Mouse (Mus musculus): ENCODE measurements around the gene Cdc42ep5. TPM values are rescaled to one million over a fixed set of nuclear protein-coding genes. Genes with fewer than 3 reads are reported as not detected.

The Cdc42ep5 gene
- polyA plus RNA-seq, 1 experiment = 14.3 TPM

- no peak for TF ChIP-seq GATA1 (IDR thresholded peaks at IDR 0.05; ENCODE audit: low read length)
Measured at GRCm38 (mm10) chr7:4136771-4137531, 27.7 kb downstream of the Cdc42ep5 start, which contains the start of gene Leng8. Gene Leng8, plus strand, starts transcription at chr7:4137039.

GRCm38 (mm10) chr7:4136404-4136770 lies 28.3 kb downstream of the Cdc42ep5 start:
- TF ChIP-seq GATA1 (IDR thresholded peaks at IDR 0.05; ENCODE audit: low read length) = no peak

GRCm38 (mm10) chr7:4134911-4135310 lies 29.7 kb downstream of the Cdc42ep5 start:
- TF ChIP-seq GATA1 (IDR thresholded peaks at IDR 0.05; ENCODE audit: low read length) = no peak

GRCm38 (mm10) chr7:4132998-4133397 lies 31.7 kb downstream of the Cdc42ep5 start:
- no peak for TF ChIP-seq GATA1 (IDR thresholded peaks at IDR 0.05; ENCODE audit: low read length)

GRCm38 (mm10) chr7:4132581-4132980 lies 32.1 kb downstream of the Cdc42ep5 start:
- TF ChIP-seq GATA1 (IDR thresholded peaks at IDR 0.05; ENCODE audit: low read length) = no peak

GRCm38 (mm10) chr7:4131964-4132363 lies 32.7 kb downstream of the Cdc42ep5 start:
- no peak for TF ChIP-seq GATA1 (IDR thresholded peaks at IDR 0.05; ENCODE audit: low read length)

- TF ChIP-seq GATA1 (IDR thresholded peaks at IDR 0.05; ENCODE audit: low read length) = no peak
Measured at GRCm38 (mm10) chr7:4130686-4131452, 33.8 kb downstream of the Cdc42ep5 start.

GRCm38 (mm10) chr7:4128860-4129259 lies 35.8 kb downstream of the Cdc42ep5 start:
- no peak for TF ChIP-seq GATA1 (IDR thresholded peaks at IDR 0.05; ENCODE audit: low read length)

- no peak for TF ChIP-seq GATA1 (IDR thresholded peaks at IDR 0.05; ENCODE audit: low read length)
Measured at GRCm38 (mm10) chr7:4127894-4128293, 36.8 kb downstream of the Cdc42ep5 start.

- no peak for TF ChIP-seq GATA1 (IDR thresholded peaks at IDR 0.05; ENCODE audit: low read length)
Measured at GRCm38 (mm10) chr7:4126992-4127785, 37.5 kb downstream of the Cdc42ep5 start.

- TF ChIP-seq GATA1 (IDR thresholded peaks at IDR 0.05; ENCODE audit: low read length) = no peak
Measured at GRCm38 (mm10) chr7:4125306-4125705, 39.4 kb downstream of the Cdc42ep5 start.

- TF ChIP-seq GATA1 (IDR thresholded peaks at IDR 0.05; ENCODE audit: low read length) = no peak
Measured at GRCm38 (mm10) chr7:4124856-4125255, 39.8 kb downstream of the Cdc42ep5 start.

- TF ChIP-seq GATA1 (IDR thresholded peaks at IDR 0.05; ENCODE audit: low read length) = no peak
Measured at GRCm38 (mm10) chr7:4124315-4124759, 40.3 kb downstream of the Cdc42ep5 start.

- no peak for TF ChIP-seq GATA1 (IDR thresholded peaks at IDR 0.05; ENCODE audit: low read length)
Measured at GRCm38 (mm10) chr7:4123732-4124131, 40.9 kb downstream of the Cdc42ep5 start.

GRCm38 (mm10) chr7:4122783-4123182 lies 41.9 kb downstream of the Cdc42ep5 start:
- no peak for TF ChIP-seq GATA1 (IDR thresholded peaks at IDR 0.05; ENCODE audit: low read length)

Data from G1E-ER4 (cell line).